Mouse (Mus musculus) cerebral cortex, adult 2 months (tissue): ENCODE data around the gene Ppp2r3d.

Experiments used
- WGBS: fragments of 180-500 bp; shearing (Covaris S2); methylation state at CpG from one replicate; pipeline ENCODE4 v1.1.7; 2018; 5-methylcytosine and 5-hydroxymethylcytosine counted together

Gene Ppp2r3d

GRCm38 (mm10) chr9:124476096-124476902 lies at the start of gene Ppp2r3d:
TSS of gene Ppp2r3d (minus strand) at chr9:124476898.
- 96% methylated on average over 22 of the region's 22 CpGs for WGBS

GRCm38 (mm10) chr9:124493693-124494092 lies 17.0 kb upstream of the Ppp2r3d start, which contains the start of gene Gm21836:
TSS of gene Gm21836 (minus strand) at chr9:124493793.
- WGBS = 91% methylated on average over 2 of the region's 2 CpGs

GRCm38 (mm10) chr9:124480361-124480980 lies 3.8 kb upstream of the Ppp2r3d start:
- 66% methylated on average over 12 of the region's 15 CpGs for WGBS

- WGBS = 47% methylated on average over 3 of the region's 3 CpGs
These were observed 1.4 kb upstream of the Ppp2r3d start for GRCm38 (mm10) chr9:124478081-124478480.

- 87% methylated on average over 15 of the region's 15 CpGs for WGBS
These were observed 1.0 kb downstream of the Ppp2r3d start for GRCm38 (mm10) chr9:124475689-124476088.

GRCm38 (mm10) chr9:124456572-124456971 lies 20.1 kb downstream of the Ppp2r3d start:
- 7% methylated on average over 1 of the region's 1 CpGs for WGBS

- 98% methylated on average over 15 of the region's 15 CpGs for WGBS
These were observed 34.2 kb downstream of the Ppp2r3d start for GRCm38 (mm10) chr9:124442533-124442855.

GRCm38 (mm10) chr9:124441681-124442532 lies 34.8 kb downstream of the Ppp2r3d start:
- WGBS = 98% methylated on average over 45 of the region's 45 CpGs

- whole genome bisulfite sequencing = 73% methylated on average over 14 of the region's 14 CpGs
These were observed 36.0 kb downstream of the Ppp2r3d start for GRCm38 (mm10) chr9:124440724-124441045.

GRCm38 (mm10) chr9:124439848-124440723 lies 36.6 kb downstream of the Ppp2r3d start:
- WGBS = 93% methylated on average over 29 of the region's 29 CpGs

- 94% methylated on average over 13 of the region's 13 CpGs for WGBS
These were observed 37.3 kb downstream of the Ppp2r3d start for GRCm38 (mm10) chr9:124439403-124439847.

- 93% methylated on average over 21 of the region's 22 CpGs for WGBS
These were observed 37.9 kb downstream of the Ppp2r3d start for GRCm38 (mm10) chr9:124438686-124439346.

GRCm38 (mm10) chr9:124425411-124425885 lies 51.2 kb downstream of the Ppp2r3d start:
- under 1% methylated on average over 47 of the region's 47 CpGs for WGBS

- WGBS = under 1% methylated on average over 48 of the region's 48 CpGs
These were observed 51.9 kb downstream of the Ppp2r3d start for GRCm38 (mm10) chr9:124424542-124425410.

- under 1% methylated on average over 27 of the region's 27 CpGs for WGBS
These were observed 52.5 kb downstream of the Ppp2r3d start for GRCm38 (mm10) chr9:124424292-124424541.

GRCm38 (mm10) chr9:124423552-124424291 lies 53.0 kb downstream of the Ppp2r3d start:
- under 1% methylated on average over 74 of the region's 74 CpGs for WGBS

- under 1% methylated on average over 58 of the region's 59 CpGs for WGBS
These were observed 53.7 kb downstream of the Ppp2r3d start for GRCm38 (mm10) chr9:124422900-124423551.

- WGBS = 4% methylated on average over 24 of the region's 25 CpGs
These were observed 54.3 kb downstream of the Ppp2r3d start for GRCm38 (mm10) chr9:124422427-124422826.

GRCm38 (mm10) chr9:124411553-124411952 lies 65.1 kb downstream of the Ppp2r3d start:
- WGBS = 65% methylated on average over 1 of the region's 1 CpGs
